Mouse (Mus musculus) splenic B cell, adult 2 months (primary cell): ENCODE data around the gene Intu.

ENCODE experiments used
- DNase-seq: peaks from one replicate; pipeline ENCODE4 v3.0.0-alpha.2; 2011; ENCODE audit warnings: low read depth, low spot score
- H3K27me3 ChIP-seq: 2 replicates; pipeline ENCODE4 v1.6.1; 2012; ENCODE audit warnings: mild to moderate bottlenecking, low read length, moderate library complexity, mixed read lengths; ENCODE audit not compliant: control insufficient read depth, poor library complexity, insufficient read depth, severe bottlenecking
- H3K36me3 ChIP-seq: 2 replicates; pipeline ENCODE4 v1.6.1; 2012; ENCODE audit warnings: mild to moderate bottlenecking, low read length, moderate library complexity, mixed read lengths; ENCODE audit not compliant: control insufficient read depth, poor library complexity, insufficient read depth, severe bottlenecking

Gene Intu

GRCm38 (mm10) chr3:40531286-40532141 lies at the start of gene Intu:
Gene Intu, plus strand, starts transcription at chr3:40531286.
- DNase-seq = no peak
- Histone ChIP-seq H3K36me3 (no peaks in the 10 kb centered on the region), H3K27me3 (no peaks in the 10 kb centered on the region)

GRCm38 (mm10) chr3:40483221-40483654 lies 47.8 kb upstream of the Intu start:
- no peak for DNase-seq
- no peaks in the 10 kb centered on the region for H3K27me3 ChIP-seq
- H3K36me3 ChIP-seq = no peaks in the 10 kb centered on the region

- no peak for DNase-seq
- no peaks in the 10 kb centered on the region for H3K36me3 ChIP-seq
- H3K27me3 ChIP-seq = no peaks in the 10 kb centered on the region
Observed at GRCm38 (mm10) chr3:40487381-40487780, 43.7 kb upstream of the Intu start.

GRCm38 (mm10) chr3:40491742-40492141 lies 39.3 kb upstream of the Intu start:
- Histone ChIP-seq H3K36me3 (no peaks in the 10 kb centered on the region), H3K27me3 (no peaks in the 10 kb centered on the region)
- peak; percentile 5 for DNase-seq

- Histone ChIP-seq H3K27me3 (no peaks in the 10 kb centered on the region), H3K36me3 (no peaks in the 10 kb centered on the region)
- peak; percentile 2 for DNase-seq
Observed at GRCm38 (mm10) chr3:40498898-40499297, 32.2 kb upstream of the Intu start.

GRCm38 (mm10) chr3:40500157-40500808 lies 30.8 kb upstream of the Intu start:
- H3K27me3 ChIP-seq = no peaks in the 10 kb centered on the region
- no peak for DNase-seq
- H3K36me3 ChIP-seq = no peaks in the 10 kb centered on the region

GRCm38 (mm10) chr3:40504377-40504776 lies 26.7 kb upstream of the Intu start:
- Histone ChIP-seq H3K27me3 (no peaks in the 10 kb centered on the region), H3K36me3 (no peaks in the 10 kb centered on the region)
- no peak for DNase-seq

GRCm38 (mm10) chr3:40505451-40506014 lies 25.6 kb upstream of the Intu start:
- no peak for DNase-seq
- no peaks in the 10 kb centered on the region for H3K27me3 ChIP-seq
- no peaks in the 10 kb centered on the region for H3K36me3 ChIP-seq

GRCm38 (mm10) chr3:40508927-40509576 lies 22.0 kb upstream of the Intu start:
- DNase-seq = no peak
- Histone ChIP-seq H3K36me3 (no peaks in the 10 kb centered on the region), H3K27me3 (no peaks in the 10 kb centered on the region)

GRCm38 (mm10) chr3:40510567-40510966 lies 20.5 kb upstream of the Intu start:
- Histone ChIP-seq H3K27me3 (no peaks in the 10 kb centered on the region), H3K36me3 (no peaks in the 10 kb centered on the region)
- no peak for DNase-seq

GRCm38 (mm10) chr3:40512936-40513829 lies 17.9 kb upstream of the Intu start:
- DNase-seq = no peak
- H3K27me3 ChIP-seq = no peaks in the 10 kb centered on the region
- H3K36me3 ChIP-seq = no peaks in the 10 kb centered on the region

- H3K27me3 ChIP-seq = no peaks in the 10 kb centered on the region
- no peaks in the 10 kb centered on the region for H3K36me3 ChIP-seq
- DNase-seq = no peak
Observed at GRCm38 (mm10) chr3:40518240-40518639, 12.8 kb upstream of the Intu start.

GRCm38 (mm10) chr3:40519555-40519954 lies 11.5 kb upstream of the Intu start:
- Histone ChIP-seq H3K36me3 (no peaks in the 10 kb centered on the region), H3K27me3 (no peaks in the 10 kb centered on the region)
- DNase-seq = no peak

GRCm38 (mm10) chr3:40520567-40520966 lies 10.5 kb upstream of the Intu start:
- Histone ChIP-seq H3K36me3 (no peaks in the 10 kb centered on the region), H3K27me3 (no peaks in the 10 kb centered on the region)
- no peak for DNase-seq
